Mouse (Mus musculus): ENCODE results near the gene Magt1. TPM values are rescaled to one million over a fixed set of nuclear protein-coding genes. Genes with fewer than 3 reads are reported as not detected.

Magt1 gene
- 31.0 TPM for total RNA-seq (2023)

DNA sequence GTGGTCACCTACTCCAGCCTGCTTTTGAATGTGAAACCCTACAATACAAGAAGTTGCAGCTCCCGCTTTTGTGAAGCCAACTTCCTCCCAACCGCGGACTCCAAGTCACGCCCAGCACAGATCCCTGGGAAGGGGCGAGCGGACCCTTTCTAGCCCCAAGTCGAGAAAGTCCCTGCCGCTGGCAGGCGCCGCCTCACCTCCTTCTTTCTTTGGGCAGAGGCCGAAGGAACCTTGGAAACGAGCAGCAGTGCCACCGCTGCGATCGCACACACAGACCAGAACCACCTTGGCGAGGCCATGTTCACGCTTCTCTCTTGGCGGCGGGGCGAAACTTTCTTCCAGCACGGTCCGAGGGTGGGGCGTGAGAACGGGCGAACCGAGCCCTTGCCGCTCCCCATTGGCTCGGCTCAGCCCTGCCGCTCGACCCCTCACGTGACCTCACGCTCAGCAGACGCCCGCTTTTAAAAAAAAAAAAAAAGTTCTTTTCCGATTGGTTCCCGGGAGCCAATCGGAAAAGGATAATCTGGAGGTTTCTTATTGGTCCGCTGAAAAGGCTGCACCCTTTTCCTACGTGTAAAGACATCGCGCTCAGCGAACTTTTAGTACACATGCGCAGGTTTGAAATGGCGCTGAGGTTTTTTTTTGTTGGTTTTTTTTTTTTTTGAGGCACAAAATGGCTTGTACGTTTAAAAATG, at the start of gene Magt1:
TSS of gene Magt1 (minus strand) at position 442 of the 695 bp plus-strand sequence.

DNA sequence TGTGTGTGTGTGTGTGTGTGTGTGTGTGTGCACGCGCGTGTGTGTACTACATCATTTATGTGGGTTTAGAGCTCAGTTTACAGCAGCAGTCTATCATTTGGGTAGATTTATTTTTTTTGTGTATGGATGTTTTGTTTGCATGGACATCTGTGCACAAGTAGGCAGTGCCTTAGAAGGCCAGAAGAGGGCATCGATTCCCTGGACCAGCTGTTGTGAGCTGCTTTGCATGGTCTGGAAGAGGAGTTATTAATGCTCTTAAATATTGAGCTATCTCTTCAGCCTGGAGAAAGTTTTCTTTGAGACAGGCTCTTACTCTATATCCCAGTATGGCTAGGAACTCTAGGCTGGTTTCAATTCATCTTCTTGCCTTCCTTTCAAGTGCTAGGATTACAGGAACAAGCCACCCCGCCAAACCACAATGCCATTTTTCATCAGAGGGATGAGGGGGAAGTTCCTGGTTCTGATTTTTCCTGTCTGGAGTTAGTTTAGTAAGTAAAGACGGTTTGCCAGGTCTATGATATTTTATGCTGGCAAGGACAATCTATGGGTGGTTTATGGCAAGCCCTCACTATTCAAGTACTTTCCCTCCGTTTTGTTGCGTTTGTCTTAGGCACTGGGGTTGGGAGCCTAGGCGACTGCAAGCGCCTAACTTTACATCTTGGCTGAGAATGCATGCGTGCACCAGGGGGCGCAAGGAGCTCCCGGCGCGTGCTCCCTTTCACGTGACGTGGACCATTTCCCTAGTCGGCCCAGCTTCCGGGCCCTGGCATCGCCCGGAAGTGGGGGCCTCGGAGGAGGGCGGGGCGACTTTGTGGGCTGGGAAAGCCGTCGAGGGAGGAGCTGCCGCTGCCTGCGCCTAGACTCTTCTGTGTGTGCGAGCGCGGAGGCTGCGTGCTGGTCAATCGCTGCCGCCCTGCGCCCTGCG, 15.0 kb upstream of the Magt1 start, which contains the start of gene Atp7a:
TSS of gene Atp7a (plus strand) at position 859 of the 925 bp plus-strand sequence.

GRCm38 (mm10) chrX:106015571-106016322, 4.0 kb upstream of the Magt1 start, which contains the start of gene Cox7b:
Gene Cox7b, plus strand, starts transcription at chrX:106015700.

GRCm38 (mm10) chrX:105928861-105929477, 82.7 kb downstream of the Magt1 start, which contains the start of gene Atrx:
Gene Atrx, minus strand, starts transcription at chrX:105929403.

Other genes with a start within 250 kb of the Magt1 start
- gene Fgf16, start 247.6 kb downstream of the Magt1 start, total RNA-seq (2023), result not detected
- gene Atrx, start 82.5 kb downstream of the Magt1 start, total RNA-seq (2023), result 244 TPM
- gene Cox7b, start 3.8 kb upstream of the Magt1 start, total RNA-seq (2023), result 96.9 TPM
- 16.1 TPM for gene Atp7a, start 15.4 kb upstream of the Magt1 start, total RNA-seq (2023)
- 0.76 TPM for gene Tlr13, start 131.3 kb upstream of the Magt1 start, total RNA-seq (2023)
- gene Pgk1, start 175.2 kb upstream of the Magt1 start, total RNA-seq (2023), result 86.5 TPM
- gene Taf9b, start 209.3 kb upstream of the Magt1 start, total RNA-seq (2023), result 8.5 TPM
- not detected for gene Fnd3c2, start 243.5 kb upstream of the Magt1 start, total RNA-seq (2023)

All from CD4-positive naive resting alpha-beta T cell, adult 76 days (primary cell).